Mouse (Mus musculus) thymus, postnatal 14 days (tissue): ENCODE results near the gene Nos3.
A peak's percentile ranks its signal among the peaks of the same experiment; 100 is the strongest.
"Not testable (repeated sequence)": the region's sequence is repeated elsewhere in the genome, so short reads cannot be mapped to it uniquely, and the experiment has no call there.

Experiments
- DNase-seq: peaks from one replicate; pipeline ENCODE4 v3.0.0; 2021

The Nos3 gene

DNA sequence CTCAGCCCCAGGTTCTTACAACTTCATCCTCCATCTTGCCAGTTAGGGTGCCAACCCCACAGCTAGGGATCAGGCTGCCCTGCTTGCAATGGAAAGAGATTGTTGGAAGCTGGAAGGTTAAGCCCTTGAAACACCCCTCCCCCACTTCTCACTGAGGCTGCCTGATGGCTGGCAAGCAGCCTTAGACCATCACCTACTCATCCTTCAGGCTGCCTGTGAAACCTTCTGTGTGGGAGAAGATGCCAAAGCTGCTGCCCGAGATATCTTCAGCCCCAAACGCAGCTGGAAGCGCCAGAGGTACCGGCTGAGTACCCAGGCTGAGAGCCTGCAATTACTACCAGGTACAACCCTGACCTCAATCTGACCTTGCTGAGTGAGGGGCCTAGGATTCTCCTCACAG, 14.9 kb downstream of the Nos3 start:
- no peak for DNase-seq

DNA sequence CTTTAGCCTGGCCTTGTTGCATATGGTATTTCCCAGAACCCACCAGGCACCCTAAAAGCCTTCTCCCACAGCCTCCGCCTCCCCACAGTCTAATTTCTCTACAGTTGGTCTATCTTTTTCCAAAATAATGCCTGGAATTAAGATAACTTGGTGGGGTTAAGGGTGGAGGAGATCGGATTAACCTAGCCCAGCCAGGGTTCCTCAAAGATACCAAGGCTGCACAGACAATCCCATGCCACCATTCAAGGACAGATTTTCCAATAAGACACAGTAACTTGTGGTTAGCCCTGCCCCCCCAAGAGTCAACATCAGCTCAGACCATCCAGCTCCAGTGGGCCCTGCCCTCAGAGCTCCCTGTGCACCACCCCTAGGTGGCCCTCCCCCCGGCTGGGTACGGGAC, 15.9 kb downstream of the Nos3 start:
- DNase-seq, result no peak

DNA sequence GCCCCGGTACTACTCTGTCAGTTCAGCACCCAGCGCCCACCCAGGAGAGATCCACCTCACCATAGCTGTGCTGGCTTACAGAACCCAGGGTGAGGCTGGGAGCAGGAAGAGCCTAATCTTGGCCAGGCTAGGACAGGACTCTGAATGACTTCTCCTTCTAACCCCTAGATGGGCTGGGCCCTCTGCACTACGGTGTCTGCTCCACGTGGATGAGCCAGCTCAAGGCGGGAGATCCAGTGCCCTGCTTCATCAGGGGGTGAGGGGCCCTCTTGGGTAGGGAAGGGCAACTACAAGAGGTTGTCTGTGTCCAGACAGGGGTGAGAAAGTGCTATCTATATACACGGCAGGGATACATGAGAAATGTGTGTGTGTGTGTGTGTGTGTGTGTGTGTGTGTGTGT, 16.9 kb downstream of the Nos3 start:
- no peak for DNase-seq

DNA sequence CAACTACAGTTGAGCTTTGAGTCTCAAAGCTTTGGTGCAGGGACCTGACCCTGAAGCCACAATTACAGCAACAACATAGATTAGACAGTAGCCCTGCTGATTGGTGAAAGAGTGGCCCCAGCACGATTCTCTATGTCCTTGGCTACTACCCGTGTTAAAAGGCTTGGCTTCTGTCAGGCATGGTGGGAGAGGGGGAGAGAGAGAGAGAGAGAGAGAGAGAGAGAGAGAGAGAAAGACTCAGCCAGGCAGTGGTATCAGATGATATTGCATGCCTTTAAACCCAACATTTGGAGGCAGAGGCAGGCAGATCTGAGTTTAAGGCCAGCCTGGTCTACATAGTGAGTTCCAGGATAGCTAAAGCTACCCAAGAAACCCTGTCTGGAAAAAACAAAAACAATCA, 17.4 kb downstream of the Nos3 start:
- DNase-seq, result no peak

DNA sequence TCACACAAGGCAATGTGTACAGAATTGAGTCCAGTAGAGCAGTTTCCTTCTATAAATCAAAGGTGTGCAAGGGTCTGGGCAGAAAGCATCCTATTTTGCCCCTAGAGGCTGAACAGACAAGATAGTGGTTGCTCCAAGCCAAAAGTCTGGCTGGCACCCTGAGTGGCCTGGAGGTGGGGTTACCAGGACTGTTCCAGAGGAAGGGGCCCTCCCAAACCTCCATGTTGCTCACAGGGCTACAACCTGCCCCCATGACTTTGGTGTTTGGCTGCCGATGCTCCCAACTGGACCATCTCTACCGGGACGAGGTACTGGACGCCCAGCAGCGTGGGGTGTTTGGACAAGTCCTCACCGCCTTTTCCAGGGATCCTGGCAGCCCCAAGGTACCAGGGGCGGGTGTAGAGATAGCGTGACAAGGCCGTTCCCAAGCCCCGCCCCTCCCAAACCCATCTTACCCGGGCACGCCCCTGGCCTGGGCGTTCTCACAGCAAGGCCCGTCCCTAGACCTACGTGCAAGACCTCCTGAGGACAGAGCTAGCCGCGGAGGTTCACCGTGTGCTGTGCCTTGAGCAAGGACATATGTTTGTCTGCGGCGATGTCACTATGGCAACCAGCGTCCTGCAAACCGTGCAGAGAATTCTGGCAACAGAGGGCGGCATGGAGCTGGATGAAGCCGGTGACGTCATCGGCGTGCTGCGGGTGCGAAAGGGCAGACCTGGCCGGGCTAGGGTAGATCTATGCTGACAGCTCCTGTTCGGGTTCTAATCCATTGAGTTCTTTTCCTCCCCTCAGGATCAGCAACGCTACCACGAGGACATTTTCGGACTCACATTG, 18.6 kb downstream of the Nos3 start:
- DNase-seq, result peak; percentile 92

DNA sequence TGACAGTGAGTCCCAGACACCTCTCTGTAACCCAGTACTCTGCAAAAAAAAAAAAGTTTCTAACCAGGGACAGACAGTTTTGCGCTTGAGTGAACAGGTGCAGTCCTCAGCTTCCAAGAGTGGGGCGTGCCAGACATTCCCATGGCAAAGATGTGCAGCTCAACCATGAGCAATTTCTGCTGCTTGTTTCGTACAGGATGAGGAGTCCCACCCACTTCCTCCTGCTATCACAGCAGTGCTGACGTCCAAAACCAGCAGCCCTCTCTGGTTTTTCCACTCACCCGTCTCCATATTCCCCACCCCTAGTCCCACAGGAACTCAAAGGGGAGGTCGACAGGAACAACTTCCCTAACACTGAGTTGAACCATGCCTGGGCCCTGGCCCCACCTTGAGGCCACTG, 19.8 kb downstream of the Nos3 start:
- DNase-seq, result no peak

DNA sequence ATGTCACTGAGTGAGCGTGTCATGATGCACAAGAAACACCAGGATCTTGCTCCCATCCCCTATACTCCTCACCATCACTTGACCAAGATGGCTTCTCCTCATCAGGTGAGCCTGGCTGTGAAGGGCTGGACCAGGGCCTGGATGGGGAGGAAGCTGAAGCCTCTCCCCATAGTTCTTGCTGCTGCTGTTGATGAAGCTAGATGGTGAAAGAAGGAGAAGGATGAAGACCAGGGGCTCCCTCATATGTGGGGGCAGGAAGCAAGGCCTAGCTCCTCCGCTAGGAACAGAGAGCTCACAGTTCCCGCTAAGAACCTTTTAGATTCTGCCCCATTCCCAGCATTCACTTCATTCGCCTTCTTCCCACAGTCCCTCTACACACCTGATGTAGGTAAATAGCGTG, 20.8 kb downstream of the Nos3 start:
- no peak for DNase-seq

DNA sequence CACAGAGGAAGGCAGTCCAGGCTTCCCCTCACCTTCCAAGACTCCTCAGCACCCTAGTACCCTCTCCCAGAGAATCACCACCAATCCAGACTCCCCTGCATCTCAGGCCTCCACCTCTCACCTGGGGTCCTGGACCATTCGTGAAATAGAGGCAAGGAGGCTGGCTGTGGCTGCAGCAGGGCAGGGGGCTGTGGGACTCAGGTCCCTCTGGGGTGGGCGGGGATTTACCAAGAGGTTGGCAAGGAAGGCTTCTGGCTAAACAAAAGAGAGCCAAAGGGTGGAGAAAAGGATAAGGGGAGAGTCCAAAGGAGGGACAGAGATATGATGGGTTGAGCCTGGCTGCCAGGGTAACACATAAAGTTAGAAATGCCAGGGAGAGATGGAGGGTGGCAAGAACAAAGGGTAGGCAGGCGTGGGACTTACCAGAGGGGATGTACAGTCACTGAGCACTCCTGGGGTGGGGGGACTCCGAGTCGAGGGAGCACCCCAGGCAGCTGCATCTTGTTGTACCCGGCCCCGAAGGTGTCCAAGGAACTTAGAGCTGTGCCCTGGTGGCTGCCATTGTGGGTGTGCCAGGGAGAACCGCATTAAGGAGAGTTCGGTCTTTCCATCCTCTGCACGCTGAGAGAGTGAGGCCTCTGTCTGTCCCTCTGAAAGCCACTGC, 21.4 kb downstream of the Nos3 start:
- no peak for DNase-seq

DNA sequence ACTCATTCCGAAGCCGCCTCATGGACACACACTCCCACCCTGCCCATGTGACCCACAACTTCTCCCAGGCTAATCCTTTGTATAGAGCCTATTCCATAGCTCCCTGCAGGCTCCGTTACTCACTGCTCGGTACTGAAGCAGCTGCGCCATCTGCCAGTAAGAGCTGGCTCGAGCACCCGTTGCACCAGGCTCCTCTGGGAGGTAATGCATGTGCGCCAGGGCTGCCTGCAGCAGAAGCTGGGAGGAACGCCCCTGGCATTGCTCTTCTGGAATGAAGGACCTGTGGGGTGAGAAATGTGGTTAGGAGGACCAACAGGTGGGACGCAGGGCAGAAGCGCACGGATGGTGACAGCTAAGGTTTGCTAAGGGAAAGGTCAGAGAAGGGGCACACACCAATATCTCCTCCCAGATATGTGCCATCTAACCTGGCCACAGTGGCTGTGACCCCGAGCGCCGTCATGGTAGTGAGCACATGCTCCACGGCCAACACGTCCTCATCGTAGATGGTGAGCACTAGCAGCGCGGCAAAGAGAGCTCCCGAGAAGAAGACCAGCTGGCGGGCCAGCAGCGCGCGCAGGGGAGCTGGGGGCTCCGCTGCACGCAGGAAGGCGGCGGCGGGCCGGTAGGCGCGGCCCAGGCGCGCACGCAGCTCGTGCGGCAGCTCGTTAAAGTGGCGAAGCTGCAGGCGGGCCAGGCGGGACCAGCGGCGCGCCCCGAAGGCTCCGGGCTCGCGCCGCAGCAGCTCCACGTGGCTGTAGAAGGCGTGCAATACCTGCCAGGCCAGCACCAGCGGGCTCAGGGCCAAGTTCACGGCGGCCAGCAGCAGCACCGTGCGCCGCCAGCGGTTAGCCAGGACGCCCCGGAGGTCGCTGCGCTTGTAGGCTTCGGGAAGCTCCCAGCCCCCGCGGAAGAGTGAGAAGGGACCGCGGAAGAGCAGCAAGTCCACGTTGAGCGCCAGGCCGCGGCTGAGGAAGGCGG, 22.9 kb downstream of the Nos3 start:
- DNase-seq, result peak; percentile 63

DNA sequence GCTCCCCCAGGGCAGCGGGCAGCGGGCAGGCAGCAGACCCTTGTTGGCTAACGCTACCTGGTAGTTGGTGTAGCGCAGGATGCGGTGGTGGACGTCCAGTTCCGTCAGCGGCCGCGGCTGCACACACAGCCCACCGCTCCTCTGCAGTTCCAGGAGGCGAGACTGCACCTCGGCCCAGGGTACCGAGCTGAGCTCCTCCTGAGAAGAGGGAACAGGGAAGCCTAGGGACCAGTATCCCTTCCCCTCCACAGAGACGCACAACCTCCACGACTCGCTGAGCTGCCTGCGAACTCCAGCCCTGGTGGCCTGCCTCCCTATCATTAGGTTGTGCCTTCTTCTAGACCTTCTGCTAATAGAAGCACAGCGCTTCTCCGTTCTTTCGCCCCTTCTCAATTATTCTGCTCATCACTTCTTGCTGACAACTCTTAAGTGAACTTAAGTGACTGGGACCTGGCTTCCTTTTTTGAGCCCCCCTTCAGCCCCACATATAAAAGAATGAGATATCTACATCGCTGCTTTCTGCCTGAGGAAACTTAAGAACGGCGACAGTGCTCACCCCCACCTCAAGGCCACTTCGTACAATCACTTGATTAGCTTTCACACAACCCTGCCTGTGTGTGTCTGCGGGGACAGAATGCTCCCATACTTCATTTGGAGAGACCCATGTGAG, 23.8 kb downstream of the Nos3 start:
- no peak for DNase-seq

DNA sequence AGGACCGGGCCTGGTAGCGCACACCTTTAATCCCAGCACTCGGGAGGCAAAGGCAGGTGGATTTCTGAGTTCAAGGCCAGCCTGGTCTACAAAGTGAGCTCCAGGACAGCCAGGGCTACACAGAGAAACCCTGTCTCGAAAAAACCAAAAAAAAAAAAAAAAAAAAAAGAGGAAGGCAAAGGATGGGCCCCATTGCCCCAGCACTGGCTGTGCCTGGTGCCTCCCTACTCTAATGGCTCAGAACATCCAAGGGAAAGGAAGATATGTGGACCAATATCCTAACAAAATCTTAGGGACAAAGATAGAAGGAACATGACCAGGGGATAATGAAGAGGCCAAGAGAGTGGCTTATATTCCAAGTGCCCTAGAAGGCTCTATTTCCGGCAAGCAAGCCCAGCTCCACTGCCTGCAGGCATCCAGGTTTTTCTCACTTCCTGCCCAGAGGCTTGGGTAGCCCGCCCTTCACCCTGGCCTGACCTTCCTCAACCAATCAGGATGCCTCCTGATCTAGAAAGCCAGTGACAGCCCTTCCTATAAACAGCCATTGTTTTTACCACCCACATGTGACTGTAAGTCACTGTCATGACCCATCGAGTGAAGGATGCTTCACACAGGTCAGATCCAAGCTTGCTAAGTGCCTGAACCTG, 24.5 kb downstream of the Nos3 start:
- DNase-seq, result peak; percentile 53

DNA sequence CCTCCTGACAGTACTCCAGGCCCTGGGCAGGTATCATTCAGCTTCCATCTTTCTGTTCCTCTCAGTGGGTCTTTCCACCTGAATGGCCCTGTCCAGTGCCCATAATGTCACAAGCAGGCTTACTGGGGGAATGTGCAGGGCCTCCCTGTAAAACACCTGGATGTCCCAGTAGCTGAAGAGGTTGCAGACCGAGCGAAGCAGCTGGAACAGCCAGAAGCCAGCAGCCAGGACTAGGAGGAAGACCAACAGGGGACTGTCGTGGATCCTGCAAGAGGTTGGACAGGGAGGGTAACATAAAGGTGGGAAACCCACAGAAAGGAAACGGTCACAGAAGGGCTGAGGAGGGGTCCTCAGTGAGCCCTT, 25.0 kb downstream of the Nos3 start:
- DNase-seq, result no peak

DNA sequence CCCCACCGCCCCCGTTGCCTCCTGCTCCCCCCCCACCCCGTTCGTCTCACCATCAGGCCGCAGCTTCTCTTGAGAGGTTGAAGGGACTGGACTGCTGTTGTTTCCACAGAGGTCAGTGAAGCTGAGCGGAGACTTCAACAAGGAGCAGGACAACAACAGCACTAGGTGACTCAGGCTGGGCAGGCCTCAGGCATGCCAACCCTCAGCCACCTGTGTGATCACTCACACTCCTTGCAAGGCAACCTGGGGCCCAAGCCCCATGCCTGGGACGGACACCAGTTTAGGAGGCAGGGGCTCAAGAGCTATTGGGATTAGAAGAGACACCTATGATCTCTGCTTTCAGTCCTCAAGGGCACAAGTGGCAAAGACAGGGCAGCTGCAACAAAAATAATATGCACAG, 27.3 kb downstream of the Nos3 start, which contains the start of gene Atg9b:
Gene Atg9b (minus strand): TSS at position 280 of the 400 bp plus-strand sequence.
- DNase-seq, result no peak

DNA sequence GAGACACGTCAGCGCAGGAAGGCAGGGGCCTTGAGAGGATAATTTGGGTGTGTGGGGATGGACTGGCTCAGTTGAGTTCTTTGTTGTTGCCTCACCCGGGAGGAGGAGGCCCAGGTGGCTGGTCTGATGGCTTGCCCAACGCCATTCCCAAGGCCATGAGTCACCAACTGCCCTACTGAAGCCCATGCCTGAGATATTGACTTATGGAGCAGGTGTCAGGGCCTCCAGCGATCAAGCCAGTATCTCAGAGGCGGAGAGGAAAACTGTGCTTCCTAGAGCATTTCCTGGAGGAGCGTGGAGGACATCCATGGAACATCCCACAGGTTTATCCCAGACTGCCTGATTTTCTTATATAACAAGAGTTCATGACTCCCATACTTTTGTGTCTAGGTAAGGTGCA, 28.1 kb downstream of the Nos3 start:
- DNase-seq, result no peak

DNA sequence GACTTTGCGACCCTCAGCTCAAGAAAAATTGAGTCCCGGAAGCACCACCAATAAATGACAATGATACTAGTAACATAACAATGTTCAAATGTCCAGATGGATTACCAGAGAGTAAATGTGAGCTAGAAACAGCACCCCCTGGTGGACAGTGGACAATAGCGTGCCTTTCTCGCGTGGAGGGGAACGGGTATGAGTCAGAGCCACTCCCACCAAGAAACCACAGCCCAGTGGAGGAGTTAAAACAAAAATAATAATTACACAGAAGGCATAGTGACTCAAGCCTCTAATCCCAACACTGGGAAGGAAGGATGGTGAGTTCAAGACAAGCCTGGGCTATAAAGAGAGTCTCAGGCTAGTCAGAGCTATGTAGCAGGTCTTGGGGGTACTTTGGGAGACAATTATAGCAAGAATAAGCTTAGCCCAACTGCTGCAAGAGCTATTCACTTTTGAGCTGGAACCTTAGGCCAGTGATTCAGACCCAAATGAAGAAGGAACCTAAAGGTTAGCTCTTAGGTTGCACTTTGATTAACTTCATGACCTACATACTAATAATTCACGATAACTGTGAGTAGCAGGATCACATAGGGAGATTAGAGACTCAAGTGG, 28.9 kb downstream of the Nos3 start, which contains the start of gene Abcb8:
Gene Abcb8 (plus strand): TSS at position 272 of the 606 bp plus-strand sequence.
- peak; percentile 90 for DNase-seq

DNA sequence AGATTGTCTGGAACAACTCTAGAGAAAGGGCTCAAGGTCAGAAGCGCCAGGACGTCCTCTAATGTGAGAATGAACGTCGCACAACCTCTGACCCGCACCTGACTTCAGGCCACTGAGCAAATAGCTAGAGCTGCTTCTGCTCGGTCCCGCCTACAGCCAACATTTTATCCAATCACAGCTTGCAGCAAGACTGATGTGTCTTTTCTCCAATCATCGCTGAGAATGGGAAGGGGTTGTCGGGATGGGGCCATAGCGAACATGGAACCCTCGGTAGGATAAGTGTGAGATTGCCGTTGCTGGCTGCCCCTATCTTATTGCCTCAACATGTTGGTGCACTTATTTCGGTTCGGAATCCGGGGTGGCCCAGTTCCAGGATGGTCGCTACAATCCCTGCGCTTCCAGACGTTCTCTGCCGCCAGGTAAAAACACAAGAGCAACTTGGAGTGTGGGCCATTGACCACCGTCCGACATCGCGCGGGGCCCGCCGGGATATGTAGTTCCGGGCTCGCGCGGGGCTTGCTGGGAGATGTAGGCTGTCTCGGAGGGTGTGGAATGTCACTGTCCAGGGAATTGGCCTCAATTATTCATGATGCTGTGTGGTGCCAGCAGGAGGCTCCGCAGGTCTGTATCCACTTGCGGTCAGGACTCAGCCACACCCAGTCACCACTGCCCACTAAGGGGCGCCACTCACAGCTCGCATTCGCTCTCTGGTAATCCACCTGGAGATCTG, 29.7 kb downstream of the Nos3 start:
- peak; percentile 92 for DNase-seq

DNA sequence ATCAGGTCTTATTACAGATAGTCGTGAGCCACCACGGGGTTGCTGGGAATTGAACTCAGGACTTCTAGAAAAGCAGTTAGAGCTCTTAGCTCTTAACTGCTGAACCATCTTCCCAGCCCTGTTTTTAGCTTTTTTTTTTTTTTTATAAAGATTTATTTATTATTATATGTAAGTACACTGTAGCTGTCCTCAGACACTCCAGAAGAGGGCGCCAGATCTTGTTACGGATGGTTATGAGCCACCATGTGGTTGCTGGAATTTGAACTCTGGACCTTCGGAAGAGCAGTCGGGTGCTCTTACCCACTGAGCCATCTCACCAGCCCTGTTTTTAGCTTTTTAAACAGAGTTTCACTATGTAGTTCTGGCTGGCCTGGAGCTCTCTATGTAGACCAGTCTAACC, 31.6 kb downstream of the Nos3 start:
- not testable (repeated sequence) for DNase-seq

DNA sequence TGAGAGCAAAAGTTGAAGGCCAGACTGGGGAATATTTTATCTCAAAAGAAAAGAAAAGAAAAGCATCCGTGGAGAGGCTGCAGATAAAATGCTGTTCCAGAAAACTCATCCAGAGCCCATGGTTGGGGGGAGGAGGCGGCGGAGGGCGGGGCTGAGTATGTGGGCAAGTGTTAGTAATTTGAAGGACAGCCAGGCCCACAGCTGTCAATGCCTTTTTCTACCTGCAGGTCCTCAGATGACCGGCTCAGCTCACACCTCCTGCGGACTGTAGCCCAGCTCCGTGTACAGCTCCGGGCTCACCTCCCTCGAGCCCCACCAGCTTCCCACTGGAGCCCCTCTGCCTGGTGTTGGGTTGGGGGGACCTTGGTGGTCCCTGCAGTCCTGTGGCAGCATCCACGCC, 35.1 kb downstream of the Nos3 start:
- DNase-seq, result no peak

DNA sequence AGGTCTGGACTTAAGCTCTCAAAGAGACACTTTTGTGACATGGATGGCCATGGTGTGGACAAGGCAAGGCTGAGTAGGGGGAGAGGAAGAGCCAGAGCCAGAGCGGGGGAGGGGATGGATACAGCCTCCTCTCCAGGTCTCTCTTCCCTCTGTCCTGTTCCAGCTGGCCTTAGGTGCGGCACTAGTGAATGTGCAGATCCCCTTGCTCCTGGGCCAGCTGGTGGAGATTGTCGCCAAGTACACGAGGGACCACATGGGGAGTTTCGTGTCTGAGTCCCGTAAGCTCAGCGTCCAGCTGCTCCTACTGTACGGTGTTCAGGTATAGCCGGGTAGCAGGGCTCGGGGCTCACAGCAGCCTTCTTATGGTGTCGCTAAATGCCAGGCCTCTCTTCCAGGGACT, 35.8 kb downstream of the Nos3 start:
- DNase-seq, result no peak

DNA sequence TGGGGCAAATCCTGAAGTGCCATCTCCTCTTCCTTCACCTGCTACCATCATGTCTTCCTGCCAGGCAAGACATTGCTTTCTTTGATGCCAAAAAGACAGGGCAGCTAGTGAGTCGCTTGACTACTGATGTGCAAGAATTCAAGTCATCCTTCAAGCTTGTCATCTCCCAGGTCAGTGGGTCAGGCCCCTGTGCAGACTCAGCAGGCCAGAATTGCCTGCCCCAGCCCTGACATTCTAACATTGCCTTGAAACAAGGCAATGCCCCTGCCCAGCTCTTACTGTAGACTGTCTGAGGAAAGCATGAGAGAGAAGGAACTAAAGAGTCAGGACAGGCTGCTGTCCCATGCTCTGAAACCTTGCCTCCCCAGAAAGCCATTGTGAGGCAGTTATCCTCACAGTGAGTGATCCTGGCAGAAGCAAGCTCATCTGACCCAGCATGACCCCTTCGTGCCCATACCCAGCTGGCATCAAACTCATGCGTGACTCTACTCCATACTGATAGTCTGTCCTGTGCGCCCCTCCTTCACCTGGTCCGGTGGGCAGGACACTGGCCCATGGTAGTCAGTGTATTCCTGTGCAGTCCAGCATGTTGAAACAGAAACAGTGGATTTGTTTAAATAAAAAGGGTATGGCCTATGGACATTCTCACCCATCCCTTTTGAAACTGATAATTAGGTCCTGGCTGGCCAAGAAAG, 36.4 kb downstream of the Nos3 start:
- DNase-seq, result no peak
